Mouse (Mus musculus) ES-CJ7 (cell line): ENCODE measurements around the gene Olfr548-ps1.
"Not testable (repeated sequence)": the region's sequence is repeated elsewhere in the genome, so short reads cannot be mapped to it uniquely, and the experiment has no call there.

Source experiments
- DNase-seq: peaks from one replicate; pipeline ENCODE4 v3.0.0; 2011; ENCODE audit warnings: low read depth, low spot score

Gene Olfr548-ps1

DNA sequence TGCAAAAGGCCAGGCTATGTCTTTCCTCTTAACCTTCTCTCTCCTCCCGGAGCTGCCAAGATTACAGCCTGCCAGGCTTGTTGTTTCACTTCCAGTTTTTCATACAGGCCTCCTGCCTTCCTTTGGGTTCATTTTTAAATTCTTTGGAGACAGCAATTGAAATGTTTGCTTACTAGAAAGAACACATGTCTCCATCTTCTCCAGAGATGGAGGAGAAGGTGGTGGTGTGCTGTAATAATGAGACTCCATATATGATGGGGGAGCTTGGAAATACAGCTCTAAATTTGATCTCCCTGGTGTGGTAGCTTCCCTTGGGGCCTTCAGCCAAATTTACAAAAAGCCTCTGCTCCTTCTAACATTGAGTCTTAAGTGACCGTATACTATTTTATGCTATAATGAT lies at the start of gene Olfr548-ps1:
Gene Olfr548-ps1 (plus strand): TSS at position 301 of the 400 bp plus-strand sequence.
- DNase-seq = no peak

DNA sequence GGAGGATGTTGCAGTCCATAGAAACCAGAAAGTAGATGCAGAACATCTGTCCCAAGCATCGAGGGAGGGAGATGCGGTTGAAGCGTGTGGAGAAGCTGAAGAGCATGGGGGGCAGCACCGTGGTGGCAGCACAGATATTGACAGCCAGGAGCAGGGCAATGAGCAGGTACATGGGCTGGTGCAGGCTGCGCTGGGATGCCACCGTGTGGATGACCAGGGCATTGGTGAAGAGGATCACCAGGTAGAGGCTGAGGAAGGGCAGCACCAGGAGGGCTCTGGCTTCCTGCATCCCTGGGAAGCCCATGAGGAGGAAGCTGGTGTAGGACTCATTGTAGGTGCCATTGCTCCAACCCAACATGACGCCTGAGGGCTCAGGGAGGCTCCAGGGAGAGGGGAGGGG lies 46.3 kb upstream of the Olfr548-ps1 start:
- not testable (repeated sequence) for DNase-seq

DNA sequence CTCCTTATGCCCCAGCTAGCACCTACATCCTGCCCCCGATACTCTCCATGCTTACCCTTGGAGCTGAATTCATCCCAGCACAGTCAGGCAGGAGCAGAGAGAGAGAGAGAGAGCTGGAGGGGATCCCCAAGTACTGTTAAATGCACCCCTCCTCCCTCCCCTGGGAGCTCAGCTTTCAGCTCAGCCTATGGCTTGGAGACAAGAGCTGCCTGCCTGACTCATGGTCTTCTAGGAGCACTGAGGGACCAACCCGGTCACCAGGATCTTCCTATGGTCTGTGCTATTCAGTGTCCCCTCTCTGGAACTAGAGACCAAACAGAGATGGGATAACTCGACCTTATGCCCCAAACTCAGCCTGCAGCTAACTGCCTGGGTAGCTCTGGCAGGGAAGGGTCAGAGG lies 41.2 kb upstream of the Olfr548-ps1 start, which contains the start of gene Olfr545:
Gene Olfr545 (minus strand): TSS at position 101 of the 400 bp plus-strand sequence.
- DNase-seq = no peak

DNA sequence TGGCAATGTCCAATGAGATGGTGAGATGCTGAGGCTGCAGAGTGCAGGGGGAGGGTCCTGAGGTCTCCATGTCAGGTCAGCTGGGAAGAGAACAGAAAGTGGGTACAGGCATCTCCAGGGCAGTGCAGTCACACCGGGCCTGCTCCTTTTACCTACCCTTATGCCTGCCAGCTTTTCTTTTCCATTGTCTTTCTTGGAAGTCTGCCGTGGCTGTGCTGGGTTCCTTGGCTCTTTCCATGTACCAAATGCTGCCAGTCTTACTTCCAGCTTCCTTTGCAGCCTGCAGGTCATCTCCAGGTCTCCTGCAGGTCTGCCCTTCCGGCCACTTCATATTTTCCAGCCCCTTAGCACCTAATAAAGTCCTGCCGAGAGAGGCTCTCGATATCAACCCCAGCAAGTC lies 38.7 kb upstream of the Olfr548-ps1 start:
- no peak for DNase-seq

DNA sequence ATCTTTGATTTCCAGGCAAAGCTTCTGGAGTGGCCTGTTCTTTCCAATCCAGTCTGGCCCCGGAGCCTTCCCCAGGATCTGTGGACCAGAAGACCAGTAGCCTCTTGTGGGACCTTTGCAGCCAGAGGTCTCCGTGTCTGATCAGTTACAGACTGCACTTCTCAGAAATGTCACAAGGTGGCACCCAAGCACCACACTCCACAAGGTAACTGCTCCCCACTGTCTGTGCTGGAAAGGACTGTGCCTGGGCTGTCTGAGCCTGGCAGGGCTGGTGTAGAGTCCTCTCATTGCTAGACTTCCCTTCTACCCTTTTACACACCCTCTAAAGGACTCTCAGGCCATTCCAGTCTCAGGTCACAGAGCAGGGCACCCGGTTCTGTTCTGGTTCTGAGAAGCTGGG lies 33.8 kb upstream of the Olfr548-ps1 start:
- peak; percentile 77 for DNase-seq

DNA sequence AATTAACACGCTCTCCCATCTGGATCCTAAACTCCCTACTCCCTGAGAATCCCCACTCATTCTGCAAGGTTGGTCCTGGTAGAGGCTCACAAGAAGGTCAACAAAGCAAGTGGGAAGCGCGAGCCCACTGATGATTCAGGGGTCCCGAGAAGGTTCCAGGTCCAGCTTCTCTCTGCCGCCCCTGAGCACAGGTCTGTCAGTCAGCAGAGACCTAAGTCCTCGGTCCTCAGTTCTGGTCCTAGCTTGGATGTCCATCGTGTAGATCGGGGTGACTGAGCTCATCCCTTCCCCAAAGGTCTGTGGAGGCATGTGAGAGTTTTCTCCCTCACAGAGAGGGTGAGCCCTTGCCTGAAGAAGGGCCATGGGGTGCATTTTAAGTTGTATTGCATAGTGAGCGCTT lies 32.6 kb upstream of the Olfr548-ps1 start:
- no peak for DNase-seq

DNA sequence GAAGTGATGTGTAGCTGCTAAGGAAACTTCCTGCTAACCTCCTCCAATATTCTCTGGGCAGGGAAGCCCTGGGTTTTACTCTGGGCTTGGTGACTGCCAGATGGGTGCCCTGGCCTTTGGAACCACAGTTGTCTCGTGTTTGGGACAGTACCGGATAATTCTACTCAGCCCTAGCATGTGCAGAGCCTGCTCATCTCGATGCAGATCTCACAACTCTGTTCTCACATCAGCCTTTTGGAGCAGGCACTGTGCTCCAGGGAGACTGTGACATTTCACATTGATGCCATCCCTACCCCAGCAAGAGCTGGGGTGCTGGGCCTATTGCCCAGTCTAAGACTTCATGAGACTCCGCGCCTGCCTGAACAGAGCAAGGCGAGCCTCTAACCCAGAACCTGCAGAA lies 32.0 kb upstream of the Olfr548-ps1 start:
- DNase-seq = no peak

DNA sequence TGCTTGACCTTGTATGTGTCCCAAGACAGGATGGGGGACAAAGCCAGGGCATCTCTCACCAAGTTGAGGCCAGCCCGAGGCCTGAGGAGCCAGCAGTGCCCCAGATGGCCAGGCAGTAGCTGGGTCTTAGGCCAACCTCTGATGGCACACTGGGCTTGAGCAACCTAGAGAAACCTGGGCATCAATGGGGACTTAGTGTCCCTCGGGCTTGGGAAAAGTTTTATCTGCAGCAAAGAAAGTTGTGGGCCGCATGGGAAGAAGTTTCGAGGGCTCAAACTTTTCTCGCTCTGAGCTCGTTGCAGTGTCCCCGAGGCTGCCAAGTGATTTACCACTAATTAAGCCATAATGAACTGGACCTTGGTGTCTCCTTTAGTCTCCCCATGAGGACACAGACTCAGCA lies 31.0 kb upstream of the Olfr548-ps1 start:
- no peak for DNase-seq

DNA sequence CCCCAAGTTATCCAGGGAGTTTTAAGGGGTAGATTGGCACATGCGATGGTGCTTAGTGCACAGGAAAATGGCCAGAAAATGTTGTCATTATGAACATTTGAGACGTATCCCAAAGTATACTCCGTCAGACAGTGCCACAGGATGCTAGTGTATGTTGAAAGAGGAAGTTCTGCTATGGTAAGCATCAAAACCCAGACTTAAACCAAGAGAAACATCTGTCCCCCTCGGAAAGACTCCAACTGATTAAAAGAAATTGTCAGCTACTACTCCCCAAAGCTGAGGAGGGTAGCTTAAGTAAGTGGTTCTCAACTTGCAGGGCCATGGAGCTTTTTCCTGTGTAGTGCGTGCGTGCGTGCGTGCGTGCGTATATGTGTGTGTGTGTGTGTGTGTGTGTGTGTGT lies 28.8 kb upstream of the Olfr548-ps1 start:
- no peak for DNase-seq

DNA sequence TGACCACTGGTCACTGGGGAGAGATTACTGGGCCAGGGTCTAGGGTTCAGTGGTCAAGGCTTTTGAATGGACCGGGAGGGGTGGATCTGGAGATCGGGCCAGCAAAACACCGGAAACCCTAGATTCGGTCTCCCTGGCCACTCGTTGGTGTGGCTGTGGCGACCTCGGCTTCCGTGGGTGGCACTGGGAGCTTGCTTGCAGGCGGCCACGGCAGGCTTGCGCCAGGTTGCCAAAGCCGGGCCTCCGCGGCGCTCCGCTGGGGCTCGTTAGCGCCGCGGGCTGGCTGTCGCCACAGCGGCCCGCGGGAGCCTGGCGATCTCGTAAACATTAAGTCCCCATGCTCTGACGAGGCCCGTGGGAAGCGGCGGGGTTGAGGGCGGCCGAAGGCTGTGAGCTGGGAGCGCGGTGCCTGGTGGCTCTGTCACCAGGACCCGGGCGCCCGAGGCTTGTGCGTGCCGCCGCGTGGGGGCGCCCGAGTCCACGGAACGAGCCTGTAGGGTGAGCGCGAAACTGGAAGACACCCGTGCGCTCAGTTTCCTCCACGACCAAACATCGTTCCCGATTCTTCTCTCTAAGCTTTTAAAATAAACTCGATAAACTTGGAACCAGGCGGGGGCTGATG lies 27.8 kb upstream of the Olfr548-ps1 start:
- peak; percentile 77 for DNase-seq

DNA sequence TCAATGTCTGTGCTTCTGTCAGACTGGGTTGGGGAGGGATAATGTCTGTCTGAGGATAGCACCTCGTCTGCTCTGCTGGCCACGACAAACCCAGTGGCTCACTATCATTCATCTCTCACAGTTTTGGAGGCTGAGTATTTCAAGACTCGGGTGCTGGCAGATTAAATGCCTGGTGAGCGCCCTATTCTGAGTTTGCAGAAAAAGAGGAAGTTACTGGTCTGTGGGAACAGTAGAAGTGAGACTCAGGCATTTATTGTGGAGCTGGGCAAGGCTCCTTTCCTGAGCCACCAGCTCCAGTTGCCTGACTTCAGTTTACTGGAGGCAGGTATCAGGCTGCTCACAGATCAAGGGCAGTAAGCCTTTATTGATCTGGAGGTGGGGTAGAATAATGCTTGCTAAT lies 26.6 kb upstream of the Olfr548-ps1 start:
- no peak for DNase-seq

DNA sequence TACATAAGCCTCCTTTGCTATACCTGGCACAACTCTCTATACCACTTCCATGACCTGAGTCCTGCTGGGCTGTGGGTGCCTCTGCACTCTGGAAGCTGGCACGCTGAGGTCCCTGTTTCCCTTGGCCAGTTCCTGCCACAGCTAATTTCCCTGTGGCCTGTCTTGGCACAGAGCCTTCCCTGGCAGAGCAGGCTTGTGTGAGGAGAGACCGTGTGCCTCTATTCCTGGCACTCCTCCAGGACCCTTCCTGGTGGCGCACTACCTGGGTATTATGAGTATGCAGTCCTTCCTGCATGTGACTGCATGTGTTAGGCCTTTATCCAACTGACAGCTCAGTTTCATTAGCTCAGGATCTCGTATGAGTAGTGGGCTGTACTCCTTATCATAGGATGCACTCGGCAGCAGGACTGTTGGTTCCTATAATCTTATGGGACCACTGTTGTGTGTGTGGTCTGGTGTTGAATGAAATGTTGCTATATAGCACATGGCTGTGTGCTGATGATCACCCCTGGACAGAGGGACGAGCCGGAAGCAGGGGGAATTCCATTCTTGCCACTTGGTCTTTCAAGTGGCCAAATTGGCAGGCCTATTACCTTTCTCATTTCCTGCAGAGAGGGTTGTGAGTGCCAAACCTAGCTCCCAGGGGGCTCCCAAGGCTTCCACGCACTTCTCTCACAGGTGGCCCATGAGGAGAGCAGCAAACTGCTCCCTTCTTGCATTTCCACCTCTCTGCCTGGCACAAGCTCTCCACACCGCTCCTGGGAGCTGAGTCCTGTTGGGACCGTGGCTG lies 24.2 kb upstream of the Olfr548-ps1 start:
- DNase-seq = no peak

DNA sequence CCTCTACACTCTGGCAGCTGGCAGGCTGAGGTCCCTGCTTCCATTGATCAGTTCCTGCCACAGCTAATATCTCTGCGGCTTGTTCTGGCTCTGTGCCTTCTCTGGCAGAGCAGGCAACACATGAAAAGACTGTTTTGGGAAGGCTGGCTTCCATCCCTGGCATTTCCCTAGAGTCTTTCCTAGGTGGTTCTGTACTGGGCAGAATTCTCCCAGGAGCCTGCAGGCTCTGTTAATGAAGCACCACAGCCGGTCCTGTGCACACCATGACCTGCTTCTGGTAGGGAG lies 23.7 kb upstream of the Olfr548-ps1 start:
- DNase-seq = no peak

DNA sequence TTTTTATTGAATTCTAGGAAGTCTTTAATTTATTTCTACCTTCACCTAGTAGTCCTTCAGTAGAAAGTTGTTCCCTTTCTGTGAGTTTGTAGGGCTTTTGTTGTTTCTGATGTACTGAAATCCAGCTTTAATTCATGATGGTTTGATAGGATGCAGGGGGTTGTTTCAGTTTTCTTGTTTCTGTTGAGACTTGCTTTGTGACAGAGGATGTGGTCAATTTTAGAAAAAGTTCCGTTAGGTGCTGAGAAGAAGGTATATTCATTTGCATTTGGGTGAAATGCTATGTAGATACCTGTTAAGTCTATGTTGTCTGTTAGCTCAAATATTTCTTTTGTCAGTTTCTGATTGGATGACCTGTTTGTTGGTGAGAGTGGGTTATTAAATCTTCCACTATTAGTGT lies 11.6 kb upstream of the Olfr548-ps1 start:
- no peak for DNase-seq

DNA sequence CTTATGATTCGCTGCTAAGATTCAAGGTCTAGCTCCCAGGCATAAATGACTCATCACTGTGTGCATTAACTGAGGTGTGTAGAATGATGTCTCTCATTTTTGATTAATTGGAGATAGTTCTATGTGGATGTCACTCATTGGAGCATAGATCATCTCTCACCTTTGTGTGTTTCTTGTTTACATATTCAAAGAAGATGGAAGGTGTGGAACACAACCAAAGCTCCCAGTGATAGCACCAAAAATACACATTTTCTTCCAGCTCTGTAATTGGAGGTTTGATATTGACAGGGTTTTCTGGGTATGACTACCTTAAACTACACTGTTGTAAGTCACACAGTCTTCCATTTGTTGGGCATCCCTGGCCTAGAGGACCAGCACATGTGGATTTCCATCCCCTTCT lies 6.2 kb upstream of the Olfr548-ps1 start, which contains the start of gene Olfr547:
Gene Olfr547 (plus strand): TSS at position 301 of the 400 bp plus-strand sequence.
- DNase-seq = no peak

DNA sequence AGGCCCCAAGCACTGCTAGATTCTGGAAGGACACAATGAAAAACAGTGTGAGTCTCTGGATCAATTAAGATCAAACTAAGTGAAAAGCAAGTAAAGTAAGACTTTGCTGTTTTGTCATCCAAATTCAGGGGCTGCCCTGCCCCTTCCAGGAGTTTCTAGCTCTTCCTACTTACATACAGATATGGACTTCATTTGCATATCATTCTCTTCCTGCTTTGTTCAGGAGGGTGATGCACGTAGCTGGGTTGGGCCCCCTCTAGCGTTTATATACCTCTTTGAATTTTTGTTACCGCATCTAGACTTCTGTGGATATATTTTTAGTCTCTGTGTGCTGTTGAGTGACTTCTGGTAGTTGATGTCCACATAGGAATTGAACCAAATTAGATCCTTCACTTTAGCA lies 555 bp downstream of the Olfr548-ps1 start:
- peak; percentile 17 for DNase-seq

DNA sequence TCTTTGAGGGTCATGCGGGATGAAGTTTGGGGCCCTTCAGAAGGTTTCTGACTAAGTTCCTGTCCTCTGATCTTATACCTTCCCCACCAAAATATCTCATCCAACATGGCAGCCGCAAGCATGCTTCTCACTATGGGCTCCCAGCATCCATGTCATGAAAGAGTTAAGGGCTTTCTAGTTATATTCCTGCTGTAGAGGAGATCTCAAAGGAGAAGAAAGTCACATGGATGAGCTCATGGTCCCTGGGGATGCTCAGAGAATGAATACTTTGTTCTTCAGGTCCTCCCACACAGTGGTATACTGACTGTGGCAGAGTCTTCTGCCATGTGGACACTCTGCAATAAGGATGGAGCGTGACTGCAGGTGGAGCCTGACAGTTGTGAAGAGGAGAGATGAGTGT lies 8.9 kb downstream of the Olfr548-ps1 start, which contains the start of gene Olfr549:
Gene Olfr549 (plus strand): TSS at position 301 of the 400 bp plus-strand sequence.
- DNase-seq = no peak

DNA sequence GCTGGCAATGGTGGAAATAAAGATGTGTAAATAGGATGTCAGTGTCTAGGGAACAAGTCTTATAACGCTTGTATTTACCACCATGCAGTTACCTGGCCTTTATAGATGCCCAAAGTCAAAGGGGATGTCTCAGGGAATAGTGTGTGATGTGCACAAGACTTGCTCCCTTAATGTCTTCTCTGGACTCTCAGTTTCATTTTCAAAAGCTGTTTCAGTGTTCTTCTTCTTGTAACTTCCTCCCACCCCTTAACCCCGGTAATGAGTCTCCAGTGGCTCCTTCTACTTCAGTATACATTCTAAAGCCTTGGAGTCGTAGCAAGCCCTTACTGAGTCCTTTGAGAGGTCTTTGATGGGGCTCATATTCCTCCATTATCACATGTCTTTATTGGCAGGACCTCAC lies 12.6 kb downstream of the Olfr548-ps1 start:
- no peak for DNase-seq

DNA sequence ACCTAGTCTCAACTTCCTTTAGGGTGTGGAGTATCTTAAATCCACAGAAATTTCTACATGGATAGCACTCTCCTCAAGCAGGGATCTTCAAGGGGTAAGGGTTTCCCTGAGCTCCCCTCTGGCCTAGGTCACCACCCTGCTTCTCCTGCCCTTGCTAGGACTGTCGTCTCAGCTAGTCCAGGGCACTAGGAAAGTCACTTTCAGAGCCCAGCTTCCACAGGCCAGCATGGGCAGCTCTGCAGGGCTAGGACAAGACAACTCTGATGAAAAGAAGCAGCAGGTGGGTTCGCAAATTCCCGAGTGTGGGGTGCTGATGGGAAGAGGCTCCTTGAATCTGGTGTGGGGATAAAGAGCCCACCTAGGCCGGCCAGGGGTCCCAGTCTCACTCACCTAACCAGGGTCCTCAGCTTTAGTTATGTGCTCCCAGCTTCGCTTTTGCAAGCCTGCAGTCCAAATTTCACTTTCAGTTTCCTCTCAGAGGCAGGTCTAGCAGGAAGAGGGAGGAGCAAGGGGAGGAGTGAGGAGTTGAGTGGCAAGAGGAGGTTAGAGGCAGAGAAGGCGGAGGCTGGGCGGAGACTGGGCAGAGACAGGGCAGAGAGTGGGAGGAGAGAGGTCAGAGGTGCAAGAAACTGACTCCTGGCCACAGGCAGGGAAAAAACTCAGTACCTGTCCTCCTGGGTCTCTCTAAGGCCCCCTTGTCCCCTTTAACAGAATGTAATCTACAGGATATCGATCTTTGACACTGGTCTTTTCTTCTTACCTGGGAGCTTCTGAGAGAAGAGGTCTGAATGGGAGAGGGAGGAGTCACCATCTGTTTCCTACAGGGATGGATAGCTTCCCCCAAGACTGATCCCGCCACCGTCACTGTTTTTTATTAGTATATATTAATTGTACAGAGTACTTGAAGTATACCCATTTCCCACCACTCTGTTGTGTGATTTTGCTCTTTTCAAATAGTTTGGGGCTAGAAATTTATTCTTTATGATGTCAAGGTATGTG lies 24.6 kb downstream of the Olfr548-ps1 start, which contains the start of gene Trim21:
Gene Trim21 (minus strand): TSS at position 488 of the 999 bp plus-strand sequence.
- peak; percentile 59 for DNase-seq

DNA sequence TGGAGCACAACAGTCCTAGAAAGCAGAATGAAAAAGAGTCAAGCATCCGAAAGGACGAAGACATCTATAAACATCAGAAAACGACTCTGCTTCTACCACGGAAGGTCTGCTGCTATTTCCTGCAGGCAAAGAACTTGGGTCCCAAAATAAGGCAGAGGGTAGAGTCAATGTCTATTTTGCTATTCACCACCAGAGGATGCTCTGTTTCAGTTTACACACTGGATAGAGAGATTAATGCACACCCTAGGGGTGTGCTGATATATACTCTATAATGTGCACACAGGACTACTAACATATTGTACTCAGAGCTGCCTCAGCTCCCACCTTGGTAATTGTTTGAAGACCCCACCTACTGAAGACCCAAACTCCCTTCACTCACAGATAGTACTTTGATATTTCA lies 25.5 kb downstream of the Olfr548-ps1 start:
- DNase-seq = no peak

DNA sequence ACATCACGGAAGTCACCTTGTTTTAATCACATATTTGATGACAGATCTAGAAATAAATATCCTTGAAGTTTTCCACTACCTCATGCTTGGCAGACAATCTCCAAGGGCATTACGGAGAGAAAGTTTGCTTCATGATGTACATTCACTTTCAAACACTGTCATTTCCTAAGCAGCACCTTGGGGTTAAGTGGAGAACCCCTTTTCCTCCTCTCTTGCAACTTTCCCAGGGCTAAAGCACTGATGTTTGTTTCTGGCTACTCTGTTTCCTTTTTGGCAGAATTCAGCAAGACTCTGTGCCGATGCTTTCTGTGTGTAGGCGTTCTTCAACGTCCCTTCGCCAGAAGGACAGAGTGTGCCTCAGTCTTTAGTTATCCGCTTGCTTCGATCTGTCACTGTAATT lies 30.4 kb downstream of the Olfr548-ps1 start, which contains the start of gene Olfr550:
Gene Olfr550 (plus strand): TSS at position 301 of the 400 bp plus-strand sequence.
- no peak for DNase-seq
